Mouse (Mus musculus) retina, postnatal 1 day (tissue): ENCODE measurements around the gene Prkce.

Experiments
- DNase-seq: peaks from one replicate; pipeline ENCODE4 v3.0.0-alpha.2; 2012

Prkce gene

DNA sequence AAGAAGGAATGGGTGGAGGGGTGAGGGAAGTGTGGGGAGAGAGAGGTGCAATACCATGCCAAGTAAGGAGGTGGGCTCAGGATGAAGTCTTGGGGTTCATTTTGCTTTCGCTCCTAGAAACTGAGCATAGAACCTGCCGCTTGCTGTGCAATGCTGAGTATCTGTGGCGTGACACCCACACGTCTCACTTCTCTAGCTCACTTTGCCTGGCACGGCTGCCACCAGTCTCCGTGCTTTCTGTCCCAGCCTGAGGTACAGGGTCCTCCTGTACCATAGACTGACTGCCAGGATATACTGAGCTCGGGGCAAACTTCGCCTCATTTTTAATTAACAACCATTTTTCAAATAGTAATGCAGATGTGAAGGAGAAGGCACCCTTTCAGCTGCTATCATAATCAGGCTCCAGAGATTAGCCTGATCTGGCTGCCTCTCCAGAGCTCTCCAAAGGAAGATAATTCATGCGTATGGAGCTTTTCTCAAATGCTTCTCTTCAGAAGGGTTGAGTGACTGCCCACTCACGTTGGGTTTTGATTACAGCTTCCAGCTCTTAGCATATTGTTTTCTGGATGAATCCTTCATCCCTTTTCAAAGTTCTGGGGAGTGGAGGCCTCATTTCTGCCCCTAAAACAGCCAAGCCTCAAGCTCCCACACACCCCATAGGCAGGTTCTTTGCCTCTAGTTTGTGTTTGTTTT, 253.2 kb downstream of the Prkce start:
- DNase-seq = no peak

DNA sequence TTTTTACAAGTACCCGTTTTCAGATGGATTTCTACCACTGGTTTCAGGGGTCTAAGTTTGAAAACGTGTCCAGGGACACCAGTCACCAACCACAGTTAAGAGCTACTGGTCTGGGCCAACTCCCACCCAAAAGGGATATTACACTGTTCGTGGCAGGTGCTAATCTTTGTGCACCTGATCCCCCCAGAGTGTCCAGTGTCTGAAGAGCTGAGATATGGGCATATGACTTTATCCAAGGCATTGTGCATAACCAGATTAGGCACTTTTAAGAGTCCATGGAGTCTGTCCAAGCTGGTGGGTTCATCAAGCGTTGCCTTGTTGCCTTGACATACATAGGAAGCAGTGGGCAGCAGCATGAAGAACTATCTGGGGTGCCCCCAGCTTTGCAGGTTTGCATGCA, 254.4 kb downstream of the Prkce start:
- DNase-seq = no peak

DNA sequence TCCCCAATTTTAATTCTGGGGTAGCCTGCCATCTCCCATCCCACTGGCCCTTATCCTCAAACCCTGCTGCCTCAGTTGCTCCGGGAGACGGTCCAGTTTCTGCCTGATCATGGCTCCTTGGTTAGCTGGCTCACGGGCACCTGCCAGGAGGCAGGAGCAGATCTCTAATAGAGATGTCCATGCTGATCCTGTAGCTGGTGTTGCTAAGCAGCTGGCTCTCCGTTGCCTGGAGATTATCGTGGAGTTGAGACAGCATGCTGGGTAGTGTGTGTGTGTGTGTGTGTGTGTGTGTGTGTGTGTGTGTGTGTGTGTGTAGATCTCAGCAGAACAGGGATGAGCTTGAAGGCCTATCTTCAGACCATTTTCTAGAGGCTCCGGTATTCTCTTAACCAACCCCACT, 262.3 kb downstream of the Prkce start:
- peak; percentile 75 for DNase-seq

DNA sequence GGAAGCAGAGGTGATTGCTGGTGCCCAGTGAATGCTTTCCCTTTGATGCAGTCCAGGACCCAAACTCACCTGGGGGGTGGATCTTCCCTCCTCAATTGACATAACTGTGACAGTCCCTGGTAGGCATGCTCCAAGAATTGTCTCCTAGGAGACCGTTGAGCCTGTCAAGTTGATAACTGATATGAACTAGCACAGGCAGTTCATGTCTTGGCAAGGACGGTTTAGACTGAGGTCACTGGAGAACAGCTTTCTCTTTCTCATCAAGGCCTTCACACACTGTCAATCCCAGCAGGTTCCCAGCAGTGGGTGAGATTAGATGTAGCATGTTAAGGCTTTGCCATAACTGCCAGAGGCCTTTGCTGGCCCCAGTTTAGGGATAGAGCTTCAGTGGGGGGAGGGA, 265.5 kb downstream of the Prkce start:
- no peak for DNase-seq

DNA sequence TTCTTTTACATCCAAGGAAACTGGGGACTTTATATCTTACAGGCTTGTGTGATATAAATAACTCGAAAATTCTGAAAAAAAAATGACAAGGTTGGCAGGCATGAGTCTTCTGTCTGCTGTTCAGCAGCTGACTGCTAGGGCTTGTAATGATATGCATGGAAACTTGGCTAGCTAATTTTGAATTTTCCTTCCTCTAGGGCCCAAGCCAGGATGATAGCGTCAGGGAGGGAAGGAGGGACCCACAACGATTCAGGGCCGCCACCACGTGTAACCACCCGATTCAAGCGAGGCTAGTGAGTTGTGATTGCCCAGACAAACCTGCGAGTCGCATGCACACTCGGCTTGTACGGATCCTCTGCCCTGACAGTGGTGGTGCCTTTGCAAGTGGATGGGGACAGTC, 266.2 kb downstream of the Prkce start:
- no peak for DNase-seq

DNA sequence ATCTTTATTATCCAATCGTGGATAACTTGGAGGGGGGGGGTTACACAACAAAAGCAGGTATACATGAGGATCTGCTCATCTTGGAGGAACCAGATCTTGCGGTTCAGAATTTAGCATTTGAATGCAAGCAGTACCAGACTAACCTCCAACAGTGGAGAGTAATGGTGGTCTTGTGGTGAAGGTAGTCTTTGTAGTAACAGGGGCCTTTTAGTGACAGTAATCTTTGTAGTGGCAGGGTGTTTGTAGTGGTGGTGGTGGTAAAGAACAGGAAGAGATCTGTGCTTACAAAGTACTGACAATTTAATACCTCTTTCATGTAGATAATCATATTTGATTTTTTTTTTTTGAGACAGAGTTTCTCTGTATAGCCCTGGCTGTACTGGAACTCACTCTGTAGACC, 267.2 kb downstream of the Prkce start:
- no peak for DNase-seq

DNA sequence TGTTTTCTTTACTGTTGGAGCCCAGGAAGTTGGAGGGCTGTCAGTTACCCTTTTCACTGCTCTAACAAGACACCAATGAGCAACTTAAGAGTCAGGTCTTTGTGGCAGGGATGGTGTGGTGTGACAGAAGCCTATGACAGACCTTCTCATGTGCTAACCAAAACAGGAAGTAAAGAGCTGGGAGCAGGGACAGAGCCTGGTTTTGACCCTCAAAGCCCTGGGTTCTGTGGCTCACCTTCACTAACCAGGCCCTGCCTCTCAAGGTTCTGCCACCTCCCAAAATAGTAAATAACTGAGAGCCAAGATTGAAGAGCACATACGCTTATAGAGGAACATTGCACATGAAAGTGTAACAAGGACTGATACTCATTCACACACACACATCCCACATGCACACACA, 268.0 kb downstream of the Prkce start:
- no peak for DNase-seq

DNA sequence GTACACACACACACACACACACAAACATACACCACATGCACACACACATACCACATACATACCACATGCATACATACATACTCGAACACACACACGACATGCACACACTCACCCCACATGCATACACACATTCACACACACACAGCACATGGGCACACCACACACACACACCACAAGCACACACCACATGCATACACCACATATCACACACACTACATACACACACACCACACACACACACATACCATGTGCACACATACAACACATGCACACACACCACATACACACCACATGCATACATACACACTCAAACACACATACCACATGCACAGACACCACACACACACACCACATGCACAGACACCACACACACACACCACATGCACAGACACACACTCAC, 268.4 kb downstream of the Prkce start:
- no peak for DNase-seq

DNA sequence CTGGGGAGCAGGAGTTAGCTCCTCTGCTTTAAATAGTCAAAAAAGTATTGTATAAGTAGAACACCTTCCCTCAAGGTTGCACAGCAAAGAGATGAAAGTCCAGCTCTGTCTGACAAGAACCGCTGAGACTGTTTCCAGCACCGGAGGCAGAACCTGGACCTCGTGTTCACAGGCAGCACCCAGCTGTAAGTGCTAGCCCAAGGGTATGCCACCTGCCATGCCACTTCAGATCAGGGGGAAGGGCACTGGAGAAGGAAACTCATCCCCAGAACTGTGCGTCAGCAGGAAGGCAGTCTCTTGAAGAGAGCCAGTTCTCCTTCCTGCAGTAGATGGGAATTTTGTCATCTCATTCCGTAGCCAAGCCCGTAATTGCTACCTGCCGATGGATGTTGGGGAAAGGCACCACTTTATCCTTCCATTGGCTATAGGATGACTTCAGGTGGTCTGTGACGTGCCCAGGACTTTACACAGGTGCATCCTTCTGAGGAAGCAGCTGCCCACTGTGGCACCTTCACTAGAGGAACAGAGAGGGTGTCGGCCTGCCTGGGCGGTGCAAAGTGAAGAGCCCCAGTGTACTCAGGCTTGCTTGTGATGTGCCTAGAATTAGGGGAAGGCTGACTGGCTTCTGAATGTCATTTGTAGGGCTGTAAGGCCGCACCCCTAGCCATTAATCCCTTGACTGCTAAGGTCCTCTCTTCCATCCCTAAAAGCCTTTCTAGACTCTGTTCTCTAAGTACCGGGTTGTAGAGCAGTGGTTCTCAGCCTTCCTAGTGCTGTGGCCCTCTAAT, 269.2 kb downstream of the Prkce start:
- no peak for DNase-seq

DNA sequence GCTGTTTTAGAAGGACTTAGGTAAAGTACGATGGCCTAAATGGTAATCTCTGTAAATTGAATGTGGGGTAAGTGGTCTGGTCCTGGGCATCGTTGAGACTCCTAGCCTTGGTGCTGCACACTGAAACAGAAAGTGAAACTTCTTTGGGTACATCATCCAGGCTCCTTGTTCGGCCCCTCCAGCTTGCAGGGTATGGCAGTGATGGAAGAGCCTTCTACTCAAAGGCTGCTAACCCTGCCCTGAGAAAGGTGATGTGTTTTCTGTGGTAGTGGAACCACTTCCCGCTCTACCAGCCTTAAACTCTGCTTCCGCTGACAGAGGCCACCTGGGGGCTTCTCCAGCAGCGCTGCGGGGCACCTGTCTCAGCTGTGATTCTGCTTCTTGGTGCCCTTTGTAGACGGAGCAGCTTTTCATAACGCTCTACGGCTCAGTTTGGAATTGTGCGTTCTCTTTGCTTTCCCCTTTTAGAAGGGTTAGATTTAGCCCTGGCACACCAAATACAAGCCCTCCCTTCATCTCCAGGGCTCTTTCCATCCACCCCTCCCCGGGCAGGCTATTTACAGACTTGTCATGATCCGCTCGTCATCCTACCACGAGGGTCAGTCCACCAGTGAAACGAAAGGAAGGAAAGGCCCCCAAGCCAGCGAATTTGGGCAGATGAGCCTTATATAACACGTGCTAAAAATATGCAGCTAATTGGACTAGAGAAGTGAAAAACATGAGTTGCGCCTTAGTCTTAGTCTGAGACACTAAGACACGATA, 270.1 kb downstream of the Prkce start:
- DNase-seq = no peak

DNA sequence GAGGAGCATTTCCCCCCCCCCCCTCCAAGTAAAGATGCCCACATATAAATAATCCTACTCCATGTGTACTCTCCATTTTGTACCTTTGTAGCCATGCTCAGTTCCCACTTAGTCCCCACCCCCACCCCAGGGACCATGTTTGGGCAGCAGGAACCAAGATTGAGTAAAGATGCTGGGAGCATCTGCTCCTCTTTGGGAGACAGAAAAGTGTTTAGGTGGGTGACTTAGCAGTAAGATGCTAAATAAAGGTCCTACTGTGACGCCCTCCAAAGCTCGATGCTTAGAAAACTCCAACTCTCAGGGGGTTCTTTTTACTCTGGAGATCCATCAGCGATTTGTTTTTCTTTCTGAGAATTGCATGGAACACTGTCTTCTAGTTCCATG, 270.7 kb downstream of the Prkce start:
- DNase-seq = no peak

DNA sequence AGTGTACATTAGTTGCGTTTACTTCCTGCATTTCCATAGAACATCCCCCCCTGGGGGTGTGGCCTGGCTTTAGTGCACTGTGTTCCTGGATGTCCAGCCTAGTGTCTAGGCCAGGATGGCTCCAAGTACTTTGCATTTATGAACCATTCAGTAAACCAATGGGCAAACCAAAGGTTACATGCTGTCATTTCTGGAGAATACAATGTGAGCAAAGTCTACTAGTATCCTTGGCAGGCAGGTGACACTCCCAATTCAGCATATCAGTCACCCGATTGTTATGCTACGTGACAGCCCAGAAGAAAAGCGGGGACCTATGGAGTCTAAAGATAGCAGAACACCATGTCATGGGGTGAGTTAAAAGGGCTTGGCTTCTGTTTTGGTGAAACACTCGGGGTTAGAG, 271.2 kb downstream of the Prkce start:
- DNase-seq = no peak

DNA sequence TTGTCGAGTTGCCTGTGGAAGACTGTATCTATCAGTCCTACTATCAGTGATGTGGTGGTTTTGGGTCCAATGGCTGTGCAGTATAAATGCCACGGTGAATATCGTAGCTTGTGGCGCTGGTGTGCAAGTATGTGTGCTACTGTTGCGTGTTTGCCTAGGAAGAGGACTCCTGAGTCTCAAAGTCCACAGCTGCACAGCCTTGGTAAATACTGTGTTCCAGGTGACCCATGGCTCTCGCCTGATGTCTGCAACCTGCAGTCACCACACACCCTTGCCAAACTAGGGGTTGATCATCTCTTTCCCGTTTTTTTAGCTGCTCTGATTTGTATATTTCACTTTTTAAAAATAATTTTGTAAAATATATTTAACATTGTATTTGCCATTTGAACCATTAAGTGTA, 273.5 kb downstream of the Prkce start:
- DNase-seq = no peak

DNA sequence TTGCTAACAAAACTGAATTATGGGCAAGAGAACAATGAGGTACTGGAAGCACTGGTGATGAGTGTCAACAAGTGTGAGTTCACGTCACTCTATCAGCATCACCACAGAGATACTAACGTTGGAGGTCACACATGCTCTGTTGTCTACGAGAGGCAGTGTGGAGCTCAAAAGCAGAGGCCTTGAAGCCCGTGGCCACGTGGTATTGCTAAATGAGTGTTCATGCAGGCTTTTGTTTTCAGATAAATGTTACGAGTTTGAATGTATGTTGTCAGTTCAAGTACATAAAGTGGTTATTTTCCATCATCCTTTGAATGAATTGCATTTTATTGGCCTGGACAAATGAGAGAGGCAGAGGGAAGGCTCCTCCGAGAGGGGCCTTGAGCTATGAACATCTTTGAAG, 276.3 kb downstream of the Prkce start:
- DNase-seq = no peak

DNA sequence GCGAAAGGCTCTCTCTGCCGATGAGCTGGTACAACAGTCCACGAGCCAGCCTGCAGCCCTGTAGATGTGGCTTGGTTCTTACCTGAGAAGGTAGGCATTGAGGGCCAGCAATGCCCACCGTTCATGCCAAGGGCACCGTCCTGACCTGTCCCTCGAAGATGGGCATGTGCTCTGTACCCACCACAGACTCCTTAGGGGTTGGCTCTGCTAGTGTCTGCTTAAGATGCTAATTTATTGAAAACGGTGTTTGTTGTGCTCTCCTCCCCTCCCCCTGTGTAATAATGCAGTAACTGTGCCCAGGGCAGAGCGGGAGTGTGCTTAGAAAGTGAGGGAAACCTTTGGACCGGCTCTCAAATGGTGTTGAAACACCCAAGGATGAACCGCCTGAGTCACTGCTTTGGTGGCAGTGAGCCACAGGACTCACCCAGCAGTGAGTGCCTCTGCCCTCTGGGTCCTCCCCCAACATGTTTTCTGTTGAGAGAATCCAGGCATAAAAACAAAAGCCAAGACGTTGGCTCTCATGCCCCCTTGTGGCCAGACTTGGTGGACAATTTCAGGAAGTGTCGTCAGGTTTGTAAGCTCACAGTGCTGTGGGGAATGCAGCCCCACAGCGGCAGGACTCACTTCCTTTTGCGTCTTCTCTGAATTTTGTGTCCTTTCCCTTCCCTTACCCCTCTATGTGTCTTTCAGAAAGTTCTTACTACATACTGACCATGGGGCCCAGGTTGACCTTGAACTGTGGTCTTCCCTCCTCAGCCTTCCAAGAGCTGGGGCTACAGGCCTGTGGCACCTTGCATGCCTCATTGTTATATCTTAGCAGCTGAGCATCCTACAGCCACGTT, 277.2 kb downstream of the Prkce start:
- DNase-seq = peak; percentile 93

DNA sequence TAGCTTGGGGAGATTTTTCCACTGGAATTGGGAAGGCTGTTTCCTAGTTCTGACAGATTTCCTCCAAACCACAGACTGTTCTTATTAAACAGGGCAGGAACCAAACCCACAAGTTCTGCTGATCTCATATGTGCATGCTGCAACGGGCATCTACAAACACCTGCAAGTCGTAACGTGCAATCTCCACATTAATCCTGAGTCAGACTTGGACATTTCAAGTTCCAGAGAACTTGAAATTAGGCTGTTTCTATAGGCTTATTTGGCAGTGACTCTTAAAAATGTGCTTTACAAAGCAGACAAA, 277.8 kb downstream of the Prkce start:
- no peak for DNase-seq

DNA sequence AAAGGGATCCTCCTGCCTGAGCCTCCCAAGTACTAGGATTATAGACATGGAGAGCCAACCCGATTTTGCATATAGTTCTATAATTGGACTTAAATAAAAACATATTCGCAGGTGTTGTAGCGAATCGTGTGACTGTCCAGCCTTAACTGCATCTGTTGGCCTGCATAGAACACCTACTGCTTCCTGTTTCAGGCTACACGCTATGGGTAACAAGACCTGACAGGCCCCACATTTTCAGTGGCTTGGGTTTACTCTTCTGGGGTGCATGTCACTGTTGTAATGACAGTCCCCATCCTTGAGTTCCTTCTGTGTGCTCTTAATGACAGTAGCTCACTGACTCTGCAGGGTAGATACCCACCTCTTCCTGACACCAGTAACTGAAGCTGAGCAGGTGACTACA, 278.3 kb downstream of the Prkce start:
- no peak for DNase-seq

DNA sequence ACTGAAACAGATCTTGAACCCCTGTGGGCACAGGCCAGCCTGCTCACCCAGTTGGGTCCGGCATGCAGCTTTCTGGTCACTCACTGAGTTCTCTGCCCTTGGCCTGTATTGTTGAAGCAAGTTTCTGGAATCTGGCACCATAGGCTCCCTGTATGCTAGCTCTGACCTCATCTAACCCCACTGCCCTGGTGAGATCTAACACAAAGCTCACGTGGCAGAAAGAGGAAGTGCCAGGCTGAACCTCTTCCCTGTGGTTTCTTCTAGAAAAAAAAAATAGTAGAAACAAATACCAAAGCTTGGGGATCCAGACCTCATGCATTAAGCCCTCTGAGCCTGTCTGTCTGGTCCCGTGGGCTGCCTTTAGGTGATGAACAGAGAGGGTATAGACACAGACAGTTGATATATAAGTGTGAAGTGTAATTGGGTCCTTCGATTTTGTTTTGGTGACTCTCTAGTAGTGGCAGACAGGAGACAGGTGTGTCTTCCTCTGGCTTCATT, 279.6 kb downstream of the Prkce start:
- no peak for DNase-seq

DNA sequence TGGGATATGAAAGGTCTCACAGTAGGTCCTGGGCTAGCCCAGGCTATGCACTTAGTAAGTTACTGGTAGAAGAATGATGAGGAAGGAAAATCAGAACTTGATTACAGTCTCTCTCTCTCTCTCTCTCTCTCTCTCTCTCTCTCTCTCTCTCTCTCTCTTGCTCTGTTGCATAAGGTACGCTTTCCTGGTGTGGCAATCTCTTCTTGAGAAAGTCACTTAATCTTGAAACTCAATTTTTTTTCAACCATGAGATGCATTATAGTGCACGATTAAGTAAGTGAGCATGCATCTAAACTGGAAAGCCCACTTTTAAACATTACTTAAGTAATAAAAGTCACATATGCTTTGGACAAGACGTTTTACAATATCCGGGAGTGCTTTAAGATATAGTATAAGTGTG, 285.3 kb downstream of the Prkce start:
- no peak for DNase-seq

DNA sequence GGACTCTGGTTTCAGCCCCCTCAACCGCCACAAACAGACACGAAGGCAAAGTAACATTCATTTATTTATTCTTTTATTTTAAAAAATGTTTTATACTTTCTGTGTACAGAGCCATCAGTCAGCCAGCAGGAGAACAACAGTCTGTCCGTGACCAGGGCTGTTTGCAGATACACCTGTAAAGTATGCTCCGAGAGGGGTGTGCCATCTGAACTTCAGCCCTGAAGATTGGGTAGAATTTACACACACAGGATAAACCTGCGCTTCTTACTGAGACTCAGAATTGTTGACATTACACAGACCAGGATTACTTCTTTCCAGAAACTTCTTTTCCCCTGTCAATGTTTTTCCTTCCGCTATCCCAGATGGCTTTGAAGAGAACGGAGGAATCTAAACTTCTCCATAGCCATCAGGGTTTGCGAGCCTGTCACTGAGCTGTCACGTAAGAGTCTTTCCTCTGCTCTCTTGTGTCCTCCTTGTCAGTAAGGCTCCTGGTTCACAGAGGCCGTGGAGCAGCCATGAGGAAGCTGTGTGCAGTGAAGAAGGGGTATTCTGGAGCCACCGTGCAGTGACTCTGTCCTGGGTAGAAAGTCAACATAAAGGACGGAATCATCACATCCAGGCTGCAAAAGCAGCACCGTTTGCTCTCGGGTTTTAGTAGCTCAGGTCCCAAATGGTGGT, 286.2 kb downstream of the Prkce start:
- no peak for DNase-seq

DNA sequence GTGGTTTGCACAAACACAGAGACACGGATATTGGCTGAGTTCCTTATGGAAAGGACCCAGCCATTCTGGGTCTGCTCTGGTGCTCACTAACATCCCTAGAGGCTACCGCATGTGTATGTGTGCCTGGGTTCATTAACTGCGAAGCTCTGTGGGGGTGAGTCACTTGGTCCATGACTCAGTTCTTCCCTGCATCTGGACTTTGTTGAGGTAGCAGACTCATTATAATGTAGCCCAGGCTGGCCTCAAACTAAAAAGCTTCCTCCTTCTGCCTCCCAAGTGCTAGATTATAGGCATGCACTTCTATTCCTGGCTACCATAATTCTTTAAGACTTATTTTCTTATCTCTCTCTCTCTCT, 286.7 kb downstream of the Prkce start:
- DNase-seq = no peak

DNA sequence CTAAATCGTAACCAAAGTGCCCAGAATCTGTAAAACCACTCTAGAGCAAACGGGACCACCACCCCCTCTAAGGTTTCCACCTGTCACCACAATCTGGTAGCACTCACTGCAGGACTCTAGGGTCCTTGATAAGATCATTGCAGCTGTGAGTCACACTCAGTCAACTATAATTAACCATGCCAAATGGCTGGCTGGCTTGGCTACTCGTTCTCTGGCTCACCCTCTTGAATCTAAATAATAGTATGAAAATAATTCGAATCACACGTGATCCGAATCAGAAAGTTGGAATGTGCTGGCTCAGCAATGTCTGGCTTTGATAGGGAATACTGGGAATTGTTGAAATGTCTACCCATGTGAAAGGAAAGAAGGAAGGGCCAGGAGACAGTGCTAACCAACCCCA, 288.9 kb downstream of the Prkce start:
- DNase-seq = no peak
